Mouse (Mus musculus) liver (tissue): Measurements from ENCODE around the gene Ankrd50.

Experiments used
- DNase-seq: peaks from one replicate; pipeline ENCODE4 v3.0.0-alpha.2; 2020; ENCODE audit warnings: mixed read lengths

The Ankrd50 gene

GRCm38 (mm10) chr3:38463149-38463548 lies 21.5 kb downstream of the Ankrd50 start:
- no peak for DNase-seq

- DNase-seq = no peak
Measured at GRCm38 (mm10) chr3:38461742-38462141, 22.9 kb downstream of the Ankrd50 start.

GRCm38 (mm10) chr3:38460250-38460624 lies 24.4 kb downstream of the Ankrd50 start:
- DNase-seq = no peak

GRCm38 (mm10) chr3:38459507-38460249 lies 25.0 kb downstream of the Ankrd50 start:
- no peak for DNase-seq

- no peak for DNase-seq
Measured at GRCm38 (mm10) chr3:38457041-38457440, 27.6 kb downstream of the Ankrd50 start.

- no peak for DNase-seq
Measured at GRCm38 (mm10) chr3:38452199-38452598, 32.4 kb downstream of the Ankrd50 start.

- no peak for DNase-seq
Measured at GRCm38 (mm10) chr3:38446586-38446985, 38.1 kb downstream of the Ankrd50 start.

- DNase-seq = no peak
Measured at GRCm38 (mm10) chr3:38443875-38444274, 40.8 kb downstream of the Ankrd50 start.

- no peak for DNase-seq
Measured at GRCm38 (mm10) chr3:38440564-38440991, 44.1 kb downstream of the Ankrd50 start.

- no peak for DNase-seq
Measured at GRCm38 (mm10) chr3:38436596-38436995, 48.0 kb downstream of the Ankrd50 start.

- no peak for DNase-seq
Measured at GRCm38 (mm10) chr3:38435828-38436227, 48.8 kb downstream of the Ankrd50 start.

GRCm38 (mm10) chr3:38434486-38434885 lies 50.2 kb downstream of the Ankrd50 start:
- DNase-seq = no peak

GRCm38 (mm10) chr3:38433495-38434464 lies 50.9 kb downstream of the Ankrd50 start:
- no peak for DNase-seq

GRCm38 (mm10) chr3:38431461-38431860 lies 53.2 kb downstream of the Ankrd50 start:
- no peak for DNase-seq

GRCm38 (mm10) chr3:38431042-38431441 lies 53.6 kb downstream of the Ankrd50 start:
- DNase-seq = no peak

- DNase-seq = no peak
Measured at GRCm38 (mm10) chr3:38427200-38427599, 57.4 kb downstream of the Ankrd50 start.

- no peak for DNase-seq
Measured at GRCm38 (mm10) chr3:38423966-38424365, 60.7 kb downstream of the Ankrd50 start.

GRCm38 (mm10) chr3:38419896-38420295 lies 64.7 kb downstream of the Ankrd50 start:
- DNase-seq = no peak

- DNase-seq = no peak
Measured at GRCm38 (mm10) chr3:38415292-38415930, 69.2 kb downstream of the Ankrd50 start.
